Mouse (Mus musculus): ENCODE measurements around the gene Olfr65. TPM values are rescaled to one million over a fixed set of nuclear protein-coding genes. Genes with fewer than 3 reads are reported as not detected.
A peak's percentile ranks its signal among the peaks of the same experiment; 100 is the strongest.

Gene Olfr65
- polyA plus RNA-seq, 1 experiment from 2014 or later = not detected

- H3K36me3 ChIP-seq (ENCODE audit: control insufficient read depth, insufficient read depth, low read length) = no peaks in the 10 kb centered on the region
- no peak for ATAC-seq (ENCODE audit: low read depth)
- H3K9me3 ChIP-seq (ENCODE audit: control insufficient read depth, low read length) = no peaks in the 10 kb centered on the region
Observed at GRCm38 (mm10) chr7:103886152-103886551, 17.1 kb upstream of the Olfr65 start, which contains the start of gene Olfr66. Gene Olfr66 (minus strand): TSS chr7:103886252.

GRCm38 (mm10) chr7:103894385-103894784, 8.9 kb upstream of the Olfr65 start, which contains the start of gene Olfr64:
Gene Olfr64 (minus strand): TSS chr7:103894485.
- no peaks in the 10 kb centered on the region for H3K4me1 ChIP-seq (replicated peaks; ENCODE audit: control insufficient read depth, insufficient read depth, low read length)
- H3K4me3 ChIP-seq (ENCODE audit: low read length) = no peak within 1 kb of the TSS
- no peaks in the 10 kb centered on the region for H3K9me3 ChIP-seq (ENCODE audit: control insufficient read depth, low read length)
- no peak within 1 kb of the TSS for H3K27ac ChIP-seq (ENCODE audit: low read length)
- no peak within 1 kb of the TSS for H3K9ac ChIP-seq (ENCODE audit: low read length)
- no peak for ATAC-seq (ENCODE audit: low read depth)
- H3K4me2 ChIP-seq (ENCODE audit: low read depth, low read length) = no peak within 1 kb of the TSS
- WGBS = 69% methylated on average over 1 of the region's 1 CpGs
- no peaks in the 10 kb centered on the region for H3K27me3 ChIP-seq (ENCODE audit: control insufficient read depth, insufficient read depth, low read depth, low read length)
- H3K36me3 ChIP-seq (ENCODE audit: control insufficient read depth, insufficient read depth, low read length) = no peaks in the 10 kb centered on the region

More at GRCm38 (mm10) chr7:103886152-103886551, 17.1 kb upstream of the Olfr65 start, which contains the start of gene Olfr66:
- no peak within 1 kb of the TSS for H3K9ac ChIP-seq (ENCODE audit: low read length)
- H3K4me3 ChIP-seq (ENCODE audit: low read length) = no peak within 1 kb of the TSS
- no peak within 1 kb of the TSS for H3K27ac ChIP-seq (ENCODE audit: low read length)
- no peaks in the 10 kb centered on the region for H3K27me3 ChIP-seq (ENCODE audit: control insufficient read depth, insufficient read depth, low read depth, low read length)
- no peaks in the 10 kb centered on the region for H3K4me1 ChIP-seq (replicated peaks; ENCODE audit: control insufficient read depth, insufficient read depth, low read length)
- no peak within 1 kb of the TSS for H3K4me2 ChIP-seq (ENCODE audit: low read depth, low read length)

DNA sequence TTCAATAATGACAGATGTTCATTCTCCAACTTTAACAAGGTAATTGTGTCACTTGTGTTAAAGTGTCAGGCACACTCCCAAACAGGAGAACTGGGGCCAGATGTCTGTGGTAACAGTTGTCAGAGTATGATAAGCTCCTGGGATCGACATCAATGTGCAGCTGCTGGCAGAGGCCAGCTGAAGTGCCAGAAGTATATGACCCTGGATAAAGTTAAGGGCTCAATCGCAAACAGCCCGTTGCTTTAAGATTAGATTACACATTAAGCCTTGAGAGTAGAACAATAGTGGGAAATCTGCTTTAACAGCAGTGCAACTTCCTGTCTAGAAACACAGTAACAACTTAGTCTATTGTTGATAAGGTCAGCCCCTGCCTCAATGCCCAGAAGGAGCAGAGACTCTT, 6.8 kb downstream of the Olfr65 start:
- Histone ChIP-seq H3K4me3 (ENCODE audit: low read length) (no peak overlapping the region), H3K27ac (ENCODE audit: low read length) (no peak overlapping the region), H3K4me1 (replicated peaks; ENCODE audit: control insufficient read depth, insufficient read depth, low read length) (no peaks in the 10 kb centered on the region), H3K36me3 (ENCODE audit: control insufficient read depth, insufficient read depth, low read length) (no peaks in the 10 kb centered on the region), H3K9ac (ENCODE audit: low read length) (no peak overlapping the region), H3K4me2 (ENCODE audit: low read depth, low read length) (no peak overlapping the region), H3K9me3 (ENCODE audit: control insufficient read depth, low read length) (no peaks in the 10 kb centered on the region), H3K27me3 (ENCODE audit: control insufficient read depth, insufficient read depth, low read depth, low read length) (no peaks in the 10 kb centered on the region)
- 6% methylated on average over 3 of the region's 3 CpGs for WGBS
- peak; percentile 52 for ATAC-seq (ENCODE audit: low read depth)

DNA sequence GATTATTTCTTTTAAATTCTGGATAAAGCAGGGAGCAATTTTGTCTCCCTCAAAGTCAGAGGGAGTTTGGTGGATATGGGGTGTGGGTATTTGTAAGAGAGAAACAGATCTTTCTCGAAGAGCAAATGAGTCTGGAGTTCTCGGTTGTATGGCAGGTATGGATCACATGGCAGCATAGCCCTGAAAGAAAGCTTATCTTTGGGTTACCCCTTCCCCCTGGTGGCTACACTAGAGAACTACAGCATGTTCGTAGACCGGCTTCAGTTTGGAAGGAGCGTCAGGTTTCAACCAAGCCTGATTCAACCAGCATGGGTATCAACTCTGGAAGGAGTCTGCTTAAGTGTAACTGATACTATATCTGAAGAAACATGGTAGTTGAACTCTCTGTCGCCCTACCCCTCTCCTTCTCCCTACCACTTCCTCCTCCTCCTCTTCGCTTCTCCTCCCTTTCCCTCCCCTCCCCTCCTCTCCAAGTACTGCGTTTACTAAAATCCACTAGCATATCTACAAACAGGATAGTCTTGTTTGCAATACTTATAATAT, 9.8 kb downstream of the Olfr65 start:
- H3K4me2 ChIP-seq (ENCODE audit: low read depth, low read length) = no peak overlapping the region
- H3K9ac ChIP-seq (ENCODE audit: low read length) = no peak overlapping the region
- no peak for ATAC-seq (ENCODE audit: low read depth)
- WGBS = 32% methylated on average over 8 of the region's 8 CpGs
- H3K4me1 ChIP-seq (replicated peaks; ENCODE audit: control insufficient read depth, insufficient read depth, low read length) = no peaks in the 10 kb centered on the region
- no peak overlapping the region for H3K4me3 ChIP-seq (ENCODE audit: low read length)
- no peaks in the 10 kb centered on the region for H3K9me3 ChIP-seq (ENCODE audit: control insufficient read depth, low read length)
- H3K36me3 ChIP-seq (ENCODE audit: control insufficient read depth, insufficient read depth, low read length) = no peaks in the 10 kb centered on the region
- no peaks in the 10 kb centered on the region for H3K27me3 ChIP-seq (ENCODE audit: control insufficient read depth, insufficient read depth, low read depth, low read length)
- no peak overlapping the region for H3K27ac ChIP-seq (ENCODE audit: low read length)

DNA sequence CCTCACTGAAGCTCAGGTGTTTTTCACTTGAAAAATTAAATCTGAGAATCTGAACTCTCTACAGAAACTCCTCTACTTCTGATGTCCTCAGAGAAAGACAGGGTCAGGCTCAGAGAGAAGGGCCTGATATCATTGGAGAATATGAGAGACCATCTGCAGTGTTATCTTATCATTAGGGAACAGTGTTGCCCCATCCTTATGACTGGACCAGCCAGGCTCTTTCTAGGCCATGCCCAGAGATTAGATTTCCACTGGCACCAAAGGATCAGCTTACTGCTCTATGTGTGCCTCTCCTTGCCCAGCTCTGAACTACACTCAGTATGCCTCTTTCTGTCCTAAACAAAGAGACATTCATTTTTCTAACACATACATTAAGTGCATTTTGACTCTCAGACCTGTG, 12.1 kb downstream of the Olfr65 start:
- H3K27ac ChIP-seq (ENCODE audit: low read length) = no peak overlapping the region
- no peaks in the 10 kb centered on the region for H3K4me1 ChIP-seq (replicated peaks; ENCODE audit: control insufficient read depth, insufficient read depth, low read length)
- H3K4me3 ChIP-seq (ENCODE audit: low read length) = no peak overlapping the region
- H3K27me3 ChIP-seq (ENCODE audit: control insufficient read depth, insufficient read depth, low read depth, low read length) = no peaks in the 10 kb centered on the region
- H3K9me3 ChIP-seq (ENCODE audit: control insufficient read depth, low read length) = no peaks in the 10 kb centered on the region
- no peak for ATAC-seq (ENCODE audit: low read depth)
- H3K4me2 ChIP-seq (ENCODE audit: low read depth, low read length) = no peak overlapping the region
- no peaks in the 10 kb centered on the region for H3K36me3 ChIP-seq (ENCODE audit: control insufficient read depth, insufficient read depth, low read length)
- H3K9ac ChIP-seq (ENCODE audit: low read length) = no peak overlapping the region

GRCm38 (mm10) chr7:103928525-103928924, 25.2 kb downstream of the Olfr65 start, which contains the start of gene Olfr631:
Gene Olfr631 (plus strand): TSS chr7:103928825.
- no peak for ATAC-seq (ENCODE audit: low read depth)
- no peaks in the 10 kb centered on the region for H3K36me3 ChIP-seq (ENCODE audit: control insufficient read depth, insufficient read depth, low read length)
- H3K4me2 ChIP-seq (ENCODE audit: low read depth, low read length) = no peak within 1 kb of the TSS
- no peaks in the 10 kb centered on the region for H3K4me1 ChIP-seq (replicated peaks; ENCODE audit: control insufficient read depth, insufficient read depth, low read length)
- H3K27me3 ChIP-seq (ENCODE audit: control insufficient read depth, insufficient read depth, low read depth, low read length) = no peaks in the 10 kb centered on the region
- no peak within 1 kb of the TSS for H3K27ac ChIP-seq (ENCODE audit: low read length)
- no peak within 1 kb of the TSS for H3K4me3 ChIP-seq (ENCODE audit: low read length)
- H3K9me3 ChIP-seq (ENCODE audit: control insufficient read depth, low read length) = no peaks in the 10 kb centered on the region
- H3K9ac ChIP-seq (ENCODE audit: low read length) = no peak within 1 kb of the TSS

DNA sequence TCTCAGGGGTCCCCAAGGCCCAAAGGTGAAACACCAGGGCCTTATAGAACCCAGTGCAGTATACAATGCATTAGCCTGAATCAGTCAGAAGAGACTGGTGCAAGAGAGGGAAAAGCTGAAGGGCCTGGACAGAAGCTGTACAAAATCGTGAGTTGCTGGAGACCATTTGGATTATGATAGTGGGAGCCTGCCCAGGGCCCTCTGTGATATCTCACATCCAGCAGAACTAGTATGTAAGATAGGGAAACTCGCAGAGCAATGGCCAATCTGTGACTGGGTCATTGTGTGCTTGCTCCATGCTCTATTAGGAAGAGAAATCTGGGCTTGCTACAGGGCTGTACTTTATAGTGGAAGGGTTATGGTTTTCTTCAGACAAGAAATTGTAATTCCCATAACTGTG, 31.0 kb downstream of the Olfr65 start, which contains the start of gene Olfr632:
Olfr632 (plus strand) TSS at position 84 of the 400 bp plus-strand sequence.
- H3K4me3 ChIP-seq (ENCODE audit: low read length) = no peak within 1 kb of the TSS
- WGBS = 62% methylated on average over 2 of the region's 2 CpGs
- no peaks in the 10 kb centered on the region for H3K4me1 ChIP-seq (replicated peaks; ENCODE audit: control insufficient read depth, insufficient read depth, low read length)
- no peaks in the 10 kb centered on the region for H3K27me3 ChIP-seq (ENCODE audit: control insufficient read depth, insufficient read depth, low read depth, low read length)
- H3K9me3 ChIP-seq (ENCODE audit: control insufficient read depth, low read length) = no peaks in the 10 kb centered on the region
- no peak within 1 kb of the TSS for H3K4me2 ChIP-seq (ENCODE audit: low read depth, low read length)
- no peak within 1 kb of the TSS for H3K9ac ChIP-seq (ENCODE audit: low read length)
- no peak within 1 kb of the TSS for H3K27ac ChIP-seq (ENCODE audit: low read length)
- no peaks in the 10 kb centered on the region for H3K36me3 ChIP-seq (ENCODE audit: control insufficient read depth, insufficient read depth, low read length)
- no peak for ATAC-seq (ENCODE audit: low read depth)

DNA sequence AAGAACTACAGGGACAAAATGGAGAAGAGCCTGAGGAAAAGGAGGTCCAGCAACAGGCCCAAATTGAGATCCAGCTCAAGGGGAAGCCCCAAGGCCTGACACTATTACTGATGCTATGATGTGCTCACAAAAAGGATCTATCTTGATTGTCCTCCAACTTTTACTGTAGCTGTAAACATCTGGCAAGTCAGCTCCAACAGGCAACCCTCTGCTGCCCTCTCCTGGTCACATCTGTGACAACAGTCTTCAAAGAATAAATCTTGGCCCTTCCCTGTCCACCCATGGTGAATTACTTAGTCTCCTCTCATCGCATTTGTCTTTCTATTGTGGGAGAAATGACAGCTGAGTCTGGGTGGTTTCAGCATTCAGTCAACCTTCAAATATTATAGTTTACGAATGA, 39.4 kb downstream of the Olfr65 start:
- no peaks in the 10 kb centered on the region for H3K9me3 ChIP-seq (ENCODE audit: control insufficient read depth, low read length)
- no peak for ATAC-seq (ENCODE audit: low read depth)
- WGBS = 29% methylated on average over 2 of the region's 2 CpGs

GRCm38 (mm10) chr7:103944137-103944536, 40.9 kb downstream of the Olfr65 start, which contains the start of gene Olfr633:
Gene Olfr633 (plus strand): TSS chr7:103944437.
- no peaks in the 10 kb centered on the region for H3K27me3 ChIP-seq (ENCODE audit: control insufficient read depth, insufficient read depth, low read depth, low read length)
- ATAC-seq (ENCODE audit: low read depth) = no peak
- H3K9ac ChIP-seq (ENCODE audit: low read length) = no peak within 1 kb of the TSS

More for the DNA sequence above, 39.4 kb downstream of the Olfr65 start:
- no peak overlapping the region for H3K9ac ChIP-seq (ENCODE audit: low read length)
- H3K27ac ChIP-seq (ENCODE audit: low read length) = no peak overlapping the region
- H3K27me3 ChIP-seq (ENCODE audit: control insufficient read depth, insufficient read depth, low read depth, low read length) = no peaks in the 10 kb centered on the region
- H3K4me2 ChIP-seq (ENCODE audit: low read depth, low read length) = no peak overlapping the region
- H3K4me3 ChIP-seq (ENCODE audit: low read length) = no peak overlapping the region
- no peaks in the 10 kb centered on the region for H3K36me3 ChIP-seq (ENCODE audit: control insufficient read depth, insufficient read depth, low read length)
- no peaks in the 10 kb centered on the region for H3K4me1 ChIP-seq (replicated peaks; ENCODE audit: control insufficient read depth, insufficient read depth, low read length)

More at GRCm38 (mm10) chr7:103944137-103944536, 40.9 kb downstream of the Olfr65 start, which contains the start of gene Olfr633:
- Histone ChIP-seq H3K36me3 (ENCODE audit: control insufficient read depth, insufficient read depth, low read length) (no peaks in the 10 kb centered on the region), H3K9me3 (ENCODE audit: control insufficient read depth, low read length) (no peaks in the 10 kb centered on the region), H3K4me3 (ENCODE audit: low read length) (no peak within 1 kb of the TSS), H3K4me1 (replicated peaks; ENCODE audit: control insufficient read depth, insufficient read depth, low read length) (no peaks in the 10 kb centered on the region), H3K4me2 (ENCODE audit: low read depth, low read length) (no peak within 1 kb of the TSS), H3K27ac (ENCODE audit: low read length) (no peak within 1 kb of the TSS)
